Mouse (Mus musculus) megakaryocyte, embryonic 14.5 days (primary cell): Measurements from ENCODE around the gene Sp3.

Source experiments
- FLI1 ChIP-seq: IDR thresholded peaks from 2 replicates; pipeline ENCODE4 v1.6.1; 2012; ENCODE audit warnings: low read length, inconsistent platforms, mixed read lengths
- GATA1 ChIP-seq: IDR thresholded peaks from 3 replicates; pipeline ENCODE4 v1.6.1; 2012; ENCODE audit warnings: mixed read lengths, low read length, inconsistent platforms, borderline replicate concordance

- TF ChIP-seq GATA1 = no peak
- TF ChIP-seq FLI1 = no peak
Observed at GRCm38 (mm10) chr2:72898094-72898781, 82.0 kb downstream of the Sp3 start.
